Mouse (Mus musculus) heart, embryonic 11.5 days (tissue): Measurements from ENCODE around the gene Phlda1. TPM values are rescaled to one million over a fixed set of nuclear protein-coding genes. Genes with fewer than 3 reads are reported as not detected.
A peak's percentile ranks its signal among the peaks of the same experiment; 100 is the strongest.

Experiments
- ATAC-seq: fragments of 200-750 bp; cut with Nextera tagmentation; replicated peaks from 2 replicates; pipeline ENCODE4 v1.8.0; 2017; ENCODE audit warnings: moderate library complexity; ENCODE audit not compliant: insufficient number of reproducible peaks, low FRiP score, low TSS enrichment
- H3K27ac ChIP-seq: fragments of 300-500 bp; sonication (generic); 2 replicates; pipeline ENCODE4 v1.5.1; 2014; ENCODE audit warnings: mild to moderate bottlenecking, low read depth, low read length
- H3K27me3 ChIP-seq: fragments of 300-500 bp; sonication (generic); 2 replicates; pipeline ENCODE4 v1.6.1; 2014; ENCODE audit warnings: mild to moderate bottlenecking, low read length, mixed read lengths; ENCODE audit not compliant: control insufficient read depth, insufficient read depth
- H3K36me3 ChIP-seq: fragments of 300-500 bp; sonication (generic); 2 replicates; pipeline ENCODE4 v1.6.1; 2014; ENCODE audit warnings: mild to moderate bottlenecking, low read length, moderate library complexity, mixed read lengths; ENCODE audit not compliant: control insufficient read depth, insufficient read depth
- H3K4me1 ChIP-seq: fragments of 300-500 bp; sonication (generic); 2 replicates; pipeline ENCODE4 v1.6.1; 2014; ENCODE audit warnings: low read length; ENCODE audit not compliant: control insufficient read depth, insufficient read depth
- H3K4me2 ChIP-seq: fragments of 300-500 bp; sonication (generic); 2 replicates; pipeline ENCODE4 v1.6.1; 2014; ENCODE audit warnings: mild to moderate bottlenecking, moderate library complexity
- H3K4me3 ChIP-seq: fragments of 300-500 bp; sonication (generic); 2 replicates; pipeline ENCODE4 v1.5.1; 2014; ENCODE audit warnings: low read depth, low read length
- H3K9ac ChIP-seq: fragments of 300-500 bp; sonication (generic); 2 replicates; pipeline ENCODE4 v1.6.1; 2014; ENCODE audit warnings: mild to moderate bottlenecking, low read depth, low read length, moderate library complexity
- H3K9me3 ChIP-seq: fragments of 300-500 bp; sonication (generic); replicated peaks from 2 replicates; pipeline ENCODE4 v1.6.1; 2016; ENCODE audit warnings: low read length; ENCODE audit not compliant: control insufficient read depth
- WGBS: fragments of 180-500 bp; shearing (Covaris S2); extraction: QIAGEN DNeasy Blood & Tissue Kit; methylation state at CpG from one replicate; pipeline ENCODE4 v1.1.7; 2014; ENCODE audit not compliant: insufficient replicate concordance; 5-methylcytosine and 5-hydroxymethylcytosine counted together
- polyA plus RNA-seq: library from polyadenylated mRNA; unstranded; fragments of >200 nt; fragmentation: Nextera tagmentation; extraction: Ambion mirVana; gene quantifications from 2 replicates; pipeline ENCODE4 v1.2.1, GENCODE M21; 2014

Gene Phlda1
- polyA plus RNA-seq, 1 experiment from 2014 or later = 22.2 TPM

DNA sequence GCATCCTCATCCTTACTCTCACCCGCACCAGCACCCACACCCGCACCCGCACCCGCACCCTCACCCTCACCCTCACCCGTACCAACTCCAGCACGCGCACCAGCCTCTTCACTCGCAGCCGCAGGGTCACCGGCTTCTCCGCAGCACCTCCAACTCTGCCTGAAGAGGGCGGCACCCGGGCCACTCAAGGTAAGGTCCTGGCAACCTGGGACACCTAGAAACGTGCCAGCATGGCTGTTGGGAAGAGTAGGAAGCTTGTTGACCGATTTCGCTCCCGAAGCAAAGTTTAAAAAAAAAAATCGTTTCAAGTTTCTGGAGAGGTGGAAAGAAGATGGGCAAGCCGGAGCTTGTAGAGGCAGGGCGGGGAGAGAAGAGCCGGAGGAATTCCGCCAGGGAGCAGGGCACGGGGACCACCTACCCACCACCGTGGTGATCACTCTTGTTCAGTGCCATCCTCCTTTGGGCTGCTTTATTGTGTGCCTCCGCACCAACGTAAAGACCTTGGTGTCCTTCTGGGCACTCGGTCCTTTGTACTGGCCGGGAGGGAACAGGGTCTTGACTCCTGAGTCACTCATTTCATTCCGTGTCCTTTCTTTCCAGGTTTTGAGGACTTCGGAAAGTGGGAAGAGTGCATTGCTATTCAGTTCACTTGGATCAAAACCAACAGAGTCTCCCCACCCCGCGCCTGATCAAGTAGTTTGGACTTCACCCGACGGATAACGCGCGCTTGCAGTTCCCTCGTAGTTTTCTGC, 1.6 kb downstream of the Phlda1 start:
- peak; percentile 31 for ATAC-seq
- Histone ChIP-seq H3K36me3 (no peaks in the 10 kb centered on the region), H3K9ac (peak overlapping the region; percentile 92), H3K4me1 (peaks cover 33% of the 10 kb centered on the region), H3K9me3 (no peaks in the 10 kb centered on the region), H3K27ac (peak overlapping the region; percentile 97), H3K27me3 (no peaks in the 10 kb centered on the region), H3K4me2 (peak overlapping the region; percentile 87), H3K4me3 (peak overlapping the region; percentile 87)
- WGBS = under 1% methylated on average over 37 of the region's 38 CpGs

DNA sequence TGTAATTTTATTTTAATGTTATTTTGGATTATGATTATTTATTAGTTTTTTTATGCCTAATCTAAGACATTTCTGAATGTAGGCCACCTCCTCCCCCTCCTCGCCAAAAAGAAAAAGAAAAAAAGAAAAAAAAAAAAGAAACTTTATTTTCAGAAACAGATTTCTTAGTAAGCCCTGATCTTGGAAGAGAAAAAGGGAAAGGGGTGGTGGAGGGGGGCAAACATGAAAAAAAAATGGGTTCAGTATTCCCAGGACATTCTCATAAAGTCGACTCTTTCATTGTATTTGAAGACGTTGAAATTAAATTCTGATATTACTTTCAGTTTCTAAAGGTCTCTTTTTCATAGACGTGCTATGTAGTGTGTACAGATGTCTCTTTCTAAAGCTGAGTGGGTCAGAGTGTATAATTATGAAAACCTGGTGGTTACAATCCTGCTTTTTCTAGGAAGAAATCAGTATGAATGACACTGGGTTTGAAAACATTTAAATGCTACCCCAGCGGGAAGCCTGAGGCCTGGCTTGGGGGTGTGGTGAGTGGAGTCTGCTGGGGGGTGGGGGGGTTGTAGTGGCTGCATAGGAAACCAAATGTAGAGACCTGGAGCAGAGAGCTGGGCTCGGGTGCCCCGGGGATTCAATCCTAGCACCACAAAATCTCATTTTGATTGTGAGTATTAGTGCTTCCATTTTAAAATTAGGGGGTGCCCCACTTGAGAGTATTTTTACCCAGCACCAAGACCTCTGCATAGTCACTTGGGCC, 2.4 kb downstream of the Phlda1 start:
- peak overlapping the region; percentile 87 for H3K4me3 ChIP-seq
- H3K4me1 ChIP-seq = peaks cover 30% of the 10 kb centered on the region
- H3K27me3 ChIP-seq = no peaks in the 10 kb centered on the region
- no peak for ATAC-seq
- H3K9me3 ChIP-seq = no peaks in the 10 kb centered on the region
- peak overlapping the region; percentile 92; the same call in 1 of the 2 replicates for H3K9ac ChIP-seq
- no peaks in the 10 kb centered on the region for H3K36me3 ChIP-seq
- WGBS = 7% methylated on average over 7 of the region's 7 CpGs
- H3K27ac ChIP-seq = no peak overlapping the region
- H3K4me2 ChIP-seq = peak overlapping the region; percentile 87

DNA sequence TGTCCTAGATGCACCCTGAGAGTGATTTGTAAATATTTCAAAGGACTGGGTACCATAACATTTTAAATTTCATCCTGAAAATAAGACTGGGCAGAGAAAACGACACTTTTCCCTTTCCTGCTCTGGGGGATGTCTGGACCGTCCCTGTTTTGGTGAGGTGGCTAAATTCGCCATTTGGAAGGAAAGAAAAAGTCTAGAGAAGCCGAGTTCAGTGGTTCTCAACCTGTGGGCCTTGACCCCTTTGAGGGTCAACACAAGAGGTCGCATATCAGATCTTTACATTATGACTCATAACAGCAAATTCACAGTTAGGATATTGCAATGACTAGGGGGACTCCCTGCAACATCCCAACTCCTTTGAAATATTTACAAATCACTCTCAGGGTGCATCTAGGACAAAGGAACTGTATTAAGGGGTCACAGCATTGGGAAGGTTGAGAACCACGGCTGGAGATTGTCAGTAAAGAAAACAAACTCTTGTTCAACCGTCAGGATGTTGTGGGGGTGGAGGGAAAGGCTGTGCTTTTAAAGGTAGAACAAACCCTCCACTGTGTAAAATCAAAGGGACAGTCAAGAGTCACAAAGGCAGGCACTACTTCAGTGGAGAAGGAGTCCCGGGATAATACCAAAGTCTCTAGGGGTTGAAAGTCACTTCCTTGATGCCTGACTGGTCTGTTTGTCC, 3.2 kb downstream of the Phlda1 start:
- 22% methylated on average over 8 of the region's 8 CpGs for WGBS
- no peaks in the 10 kb centered on the region for H3K27me3 ChIP-seq
- peak overlapping the region; percentile 63; the same call in 1 of the 2 replicates for H3K9ac ChIP-seq
- H3K4me3 ChIP-seq = peak overlapping the region; percentile 87
- no peaks in the 10 kb centered on the region for H3K9me3 ChIP-seq
- H3K4me2 ChIP-seq = peak overlapping the region; percentile 87
- peaks cover 24% of the 10 kb centered on the region for H3K4me1 ChIP-seq
- H3K36me3 ChIP-seq = no peaks in the 10 kb centered on the region
- no peak for ATAC-seq
- H3K27ac ChIP-seq = peak overlapping the region; percentile 35; the same call in 1 of the 2 replicates

DNA sequence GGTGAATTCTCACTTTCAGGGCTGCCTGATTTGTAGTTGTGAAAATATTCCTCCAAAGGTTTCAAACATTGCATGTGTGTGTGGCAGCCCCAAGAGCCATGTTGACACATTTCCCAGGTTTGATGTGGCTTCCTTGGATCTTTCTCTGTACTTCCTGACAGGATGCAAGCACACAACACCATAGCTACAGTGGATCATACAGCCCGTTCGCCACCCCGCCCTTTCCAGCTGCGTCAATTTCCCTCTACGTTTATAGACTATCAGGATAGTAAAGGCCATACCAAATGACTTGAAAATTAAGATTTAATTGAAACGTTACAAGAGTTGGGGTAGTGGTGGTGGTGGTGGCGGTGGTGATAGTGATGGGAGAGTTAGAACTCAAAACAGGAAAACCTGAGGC, 3.9 kb downstream of the Phlda1 start:
- Histone ChIP-seq H3K27me3 (no peaks in the 10 kb centered on the region), H3K9ac (no peak overlapping the region), H3K27ac (no peak overlapping the region), H3K4me2 (no peak overlapping the region; the same call in 1 of the 2 replicates), H3K4me3 (no peak overlapping the region), H3K36me3 (no peaks in the 10 kb centered on the region), H3K4me1 (peaks cover 26% of the 10 kb centered on the region), H3K9me3 (no peaks in the 10 kb centered on the region)
- ATAC-seq = no peak
- WGBS = 64% methylated on average over 7 of the region's 7 CpGs

DNA sequence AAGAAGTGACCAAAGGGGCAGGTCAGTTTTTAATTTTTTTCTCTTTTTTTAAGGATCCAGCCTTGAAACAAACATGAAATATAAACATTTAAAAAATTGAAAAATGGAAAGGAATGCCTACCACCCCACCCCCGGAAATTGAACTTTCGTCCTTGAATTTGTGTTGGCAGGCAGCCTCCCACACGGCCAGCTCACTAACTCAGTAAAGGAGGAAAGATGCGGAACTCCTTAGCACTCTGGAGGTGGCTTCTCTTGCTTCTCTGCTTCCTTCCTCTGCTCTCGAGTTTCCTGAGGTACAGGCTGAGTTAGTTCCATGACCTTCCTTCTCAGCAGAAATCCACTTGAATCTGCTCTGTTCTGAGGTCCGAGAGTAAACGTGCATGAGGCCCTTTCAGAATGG, 4.7 kb downstream of the Phlda1 start:
- H3K4me3 ChIP-seq = no peak overlapping the region
- H3K27ac ChIP-seq = no peak overlapping the region
- ATAC-seq = no peak
- no peak overlapping the region for H3K9ac ChIP-seq
- H3K4me1 ChIP-seq = peaks cover 29% of the 10 kb centered on the region
- WGBS = 41% methylated on average over 7 of the region's 7 CpGs
- H3K27me3 ChIP-seq = no peaks in the 10 kb centered on the region
- no peak overlapping the region for H3K4me2 ChIP-seq
- H3K9me3 ChIP-seq = no peaks in the 10 kb centered on the region
- no peaks in the 10 kb centered on the region for H3K36me3 ChIP-seq

DNA sequence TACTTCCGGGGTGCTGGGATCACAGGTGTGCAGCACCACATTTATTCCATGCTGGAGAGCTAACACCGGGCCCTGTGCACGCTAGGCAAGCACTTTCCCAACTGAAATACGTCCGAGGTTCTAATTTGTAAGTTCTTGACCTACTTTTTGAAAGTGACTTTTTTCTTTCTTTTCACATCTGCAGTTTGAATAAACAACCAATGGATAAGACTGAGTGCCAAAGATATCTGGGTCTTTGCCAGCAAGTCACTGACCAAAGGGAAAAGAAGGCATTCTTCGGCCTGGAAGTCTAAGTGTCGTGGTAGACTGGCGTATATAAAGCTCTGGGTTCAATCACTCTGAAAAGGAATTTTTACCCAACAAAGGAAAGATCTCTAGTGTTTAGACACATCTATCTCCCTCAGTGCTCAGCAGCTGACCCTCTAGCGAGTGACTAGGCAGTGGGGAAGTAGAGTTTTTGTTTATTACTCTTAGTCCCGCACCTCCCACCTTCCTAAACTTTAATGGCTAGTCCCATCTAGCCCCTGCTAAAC, 6.0 kb downstream of the Phlda1 start:
- ATAC-seq = no peak
- Histone ChIP-seq H3K9ac (no peak overlapping the region), H3K4me3 (no peak overlapping the region), H3K36me3 (no peaks in the 10 kb centered on the region), H3K4me1 (peaks cover 40% of the 10 kb centered on the region), H3K9me3 (no peaks in the 10 kb centered on the region), H3K27me3 (no peaks in the 10 kb centered on the region), H3K4me2 (no peak overlapping the region), H3K27ac (no peak overlapping the region)
- WGBS = 60% methylated on average over 10 of the region's 10 CpGs

DNA sequence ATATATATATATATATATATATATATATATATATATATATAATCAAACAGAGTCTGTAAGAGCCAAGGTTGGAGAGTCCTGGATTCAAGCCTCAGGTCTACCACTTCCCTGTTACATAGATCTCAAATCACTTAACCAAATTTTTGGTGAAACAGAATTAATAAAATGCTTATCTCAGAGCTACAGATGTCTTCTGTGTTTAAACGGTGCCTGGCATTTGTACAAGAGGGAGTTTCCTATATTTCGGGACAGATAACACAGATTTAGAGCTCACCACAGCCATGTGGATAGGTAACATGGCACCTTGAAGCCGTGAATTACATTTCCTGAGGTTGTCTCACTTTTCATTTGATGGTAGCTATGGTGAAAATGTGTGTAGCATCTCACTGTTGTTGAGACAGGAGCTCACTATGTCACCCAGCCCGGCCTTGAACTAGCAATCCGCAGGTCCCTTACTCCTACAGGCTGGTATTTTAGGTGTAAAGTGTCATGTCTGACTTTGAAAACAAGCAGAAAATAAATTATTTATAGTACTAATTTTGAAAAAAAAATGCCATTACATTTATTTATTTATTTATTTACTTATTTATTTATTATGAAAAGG, 8.3 kb downstream of the Phlda1 start:
- no peaks in the 10 kb centered on the region for H3K36me3 ChIP-seq
- H3K4me1 ChIP-seq = peaks cover 31% of the 10 kb centered on the region
- no peaks in the 10 kb centered on the region for H3K27me3 ChIP-seq
- H3K9ac ChIP-seq = no peak overlapping the region
- no peak overlapping the region for H3K27ac ChIP-seq
- 86% methylated on average over 5 of the region's 5 CpGs for WGBS
- no peak overlapping the region for H3K4me3 ChIP-seq
- no peak overlapping the region for H3K4me2 ChIP-seq
- no peaks in the 10 kb centered on the region for H3K9me3 ChIP-seq
- ATAC-seq = no peak
